Mouse (Mus musculus) kidney, embryonic 14.5 days (tissue): ENCODE data around the gene Crls1. TPM values are rescaled to one million over a fixed set of nuclear protein-coding genes. Genes with fewer than 3 reads are reported as not detected.

Experiments used
- ATAC-seq: fragments of 200-750 bp; cut with Nextera tagmentation; 2 replicates; pipeline ENCODE4 v1.8.0; 2017; ENCODE audit warnings: moderate number of reproducible peaks, mild to moderate bottlenecking, moderate TSS enrichment, moderate library complexity; ENCODE audit not compliant: low FRiP score, low TSS enrichment
- H3K27ac ChIP-seq: fragments of 300-500 bp; sonication (generic); 2 replicates; pipeline ENCODE4 v1.5.1; 2014; ENCODE audit warnings: low read depth, mild to moderate bottlenecking, low read length, moderate library complexity, mixed read lengths
- H3K27me3 ChIP-seq: fragments of 300-500 bp; sonication (generic); 2 replicates; pipeline ENCODE4 v1.6.1; 2014; ENCODE audit warnings: mild to moderate bottlenecking, low read length; ENCODE audit not compliant: control insufficient read depth, insufficient read depth
- H3K36me3 ChIP-seq: fragments of 300-500 bp; sonication (generic); 2 replicates; pipeline ENCODE4 v1.6.1; 2014; ENCODE audit warnings: low read length, mixed read lengths; ENCODE audit not compliant: control insufficient read depth, insufficient read depth
- H3K4me1 ChIP-seq: fragments of 300-500 bp; sonication (generic); 2 replicates; pipeline ENCODE4 v1.6.1; 2014; ENCODE audit warnings: low read length, mixed read lengths; ENCODE audit not compliant: control insufficient read depth, insufficient read depth
- H3K4me2 ChIP-seq: fragments of 300-500 bp; sonication (generic); replicated peaks from 2 replicates; pipeline ENCODE4 v1.6.1; 2014; ENCODE audit warnings: low read depth, mild to moderate bottlenecking, low read length
- H3K4me3 ChIP-seq: fragments of 300-500 bp; sonication (generic); 2 replicates; pipeline ENCODE4 v1.5.1; 2014; ENCODE audit warnings: mild to moderate bottlenecking, low read length
- H3K9ac ChIP-seq: fragments of 300-500 bp; sonication (generic); 2 replicates; pipeline ENCODE4 v1.6.1; 2014; ENCODE audit warnings: low read depth, mild to moderate bottlenecking, low read length, moderate library complexity
- H3K9me3 ChIP-seq: fragments of 300-500 bp; sonication (generic); 2 replicates; pipeline ENCODE4 v1.6.1; 2016; ENCODE audit warnings: low read length; ENCODE audit not compliant: control insufficient read depth
- WGBS: fragments of 180-500 bp; shearing (Covaris S2); extraction: QIAGEN DNeasy Blood & Tissue Kit; methylation state at CpG from one replicate; pipeline ENCODE4 v1.1.7; 2014; 5-methylcytosine and 5-hydroxymethylcytosine counted together
- polyA plus RNA-seq: library from polyadenylated mRNA; unstranded; fragments of >200 nt; fragmentation: Nextera tagmentation; extraction: Ambion mirVana; gene quantifications from 2 replicates; pipeline ENCODE4 v1.2.1, GENCODE M21; 2014

Crls1 gene
- polyA plus RNA-seq: 16.4 and 18.9 TPM in 2 replicates

GRCm38 (mm10) chr2:132846407-132847358 is at the start of gene Crls1:
Gene Crls1 (plus strand): TSS chr2:132846666.
- Histone ChIP-seq H3K4me2 (peak within 1 kb of the TSS; percentile 81), H3K9ac (peak within 1 kb of the TSS; percentile 80), H3K4me3 (peak within 1 kb of the TSS; percentile 83), H3K4me1 (peaks cover 9% of the 10 kb centered on the region; the same call in 1 of the 2 replicates), H3K9me3 (no peaks in the 10 kb centered on the region), H3K36me3 (peaks cover 11% of the 10 kb centered on the region; the same call in 1 of the 2 replicates), H3K27me3 (no peaks in the 10 kb centered on the region), H3K27ac (peak within 1 kb of the TSS; percentile 78; the same call in 1 of the 2 replicates)
- under 1% methylated on average over 85 of the region's 96 CpGs for WGBS
- ATAC-seq: peak; percentile 96

DNA sequence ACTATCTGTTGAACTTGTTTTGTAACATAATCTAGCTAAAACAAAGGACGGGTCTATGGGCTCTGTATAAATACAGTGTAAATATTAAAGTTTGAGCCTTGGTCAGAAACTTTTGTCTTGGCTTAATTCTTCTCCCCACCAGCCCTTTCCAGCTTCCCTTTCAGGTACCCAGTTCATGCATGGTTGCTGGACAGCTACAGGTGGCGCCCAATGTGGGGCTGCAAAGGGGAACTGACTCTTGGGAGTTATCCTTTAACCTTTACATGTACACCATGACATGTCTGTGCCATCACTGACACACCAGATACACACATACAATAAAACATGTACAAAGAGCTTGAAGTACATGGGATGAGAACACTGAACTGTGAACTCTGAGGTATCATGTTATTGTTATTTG is 43.5 kb upstream of the Crls1 start:
- Histone ChIP-seq H3K4me3 (no peak overlapping the region), H3K36me3 (peaks cover 44% of the 10 kb centered on the region), H3K4me2 (no peak overlapping the region), H3K9me3 (no peaks in the 10 kb centered on the region), H3K9ac (no peak overlapping the region), H3K27me3 (no peaks in the 10 kb centered on the region), H3K27ac (no peak overlapping the region), H3K4me1 (no peaks in the 10 kb centered on the region)
- WGBS: 94% methylated on average over 2 of the region's 2 CpGs
- ATAC-seq: no peak

- under 1% methylated on average over 59 of the region's 59 CpGs for WGBS
- Histone ChIP-seq H3K4me2 (peak within 1 kb of the TSS; percentile 81), H3K9me3 (no peaks in the 10 kb centered on the region), H3K4me1 (peaks cover 4% of the 10 kb centered on the region; the same call in 1 of the 2 replicates), H3K27ac (peak within 1 kb of the TSS; percentile 44; the same call in 1 of the 2 replicates), H3K36me3 (peaks cover 24% of the 10 kb centered on the region), H3K9ac (peak within 1 kb of the TSS; percentile 83), H3K4me3 (peak within 1 kb of the TSS; percentile 65), H3K27me3 (no peaks in the 10 kb centered on the region)
- ATAC-seq: peak; percentile 100
Observed at GRCm38 (mm10) chr2:132815608-132816314, 30.7 kb upstream of the Crls1 start, which contains the start of the genes Trmt6 and Mcm8. Gene Trmt6 (minus strand): TSS chr2:132816055. Gene Mcm8 (plus strand): TSS chr2:132816141.

DNA sequence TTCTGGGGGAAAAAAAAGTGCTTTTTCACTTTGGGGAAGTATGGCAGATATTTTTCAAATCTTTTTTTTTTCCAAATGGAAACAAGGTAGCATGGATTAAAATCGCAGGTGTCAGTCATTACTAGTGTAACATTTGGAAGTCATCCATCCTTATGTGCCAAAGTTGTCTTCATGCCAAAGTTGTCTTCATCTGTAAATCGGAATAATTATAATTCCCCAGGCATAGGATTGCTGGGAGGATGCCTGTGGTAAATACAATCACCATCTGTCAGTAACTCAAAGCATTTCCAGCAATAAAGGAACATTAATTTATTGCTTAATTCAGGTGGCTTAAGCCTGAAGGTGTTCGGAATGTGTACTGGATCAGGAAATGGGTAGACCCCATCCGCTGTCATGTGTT is 5.4 kb upstream of the Crls1 start:
- H3K4me3 ChIP-seq: no peak overlapping the region
- H3K4me1 ChIP-seq: no peaks in the 10 kb centered on the region
- WGBS: 93% methylated on average over 4 of the region's 4 CpGs
- H3K9ac ChIP-seq: no peak overlapping the region
- H3K27me3 ChIP-seq: no peaks in the 10 kb centered on the region
- peaks cover 31% of the 10 kb centered on the region; the same call in 1 of the 2 replicates for H3K36me3 ChIP-seq
- H3K4me2 ChIP-seq: no peak overlapping the region
- H3K27ac ChIP-seq: no peak overlapping the region
- no peaks in the 10 kb centered on the region for H3K9me3 ChIP-seq
- no peak for ATAC-seq

GRCm38 (mm10) chr2:132847581-132847980 is 1.1 kb downstream of the Crls1 start:
- Histone ChIP-seq H3K4me1 (peaks cover 9% of the 10 kb centered on the region; the same call in 1 of the 2 replicates), H3K4me3 (peak overlapping the region; percentile 83), H3K27me3 (no peaks in the 10 kb centered on the region), H3K27ac (no peak overlapping the region), H3K36me3 (peaks cover 17% of the 10 kb centered on the region; the same call in 1 of the 2 replicates), H3K9me3 (no peaks in the 10 kb centered on the region), H3K9ac (peak overlapping the region; percentile 80), H3K4me2 (peak overlapping the region; percentile 81)
- 0 out of 2 replicates have a peak, but pooled peaks have one; percentile 17 for ATAC-seq
- 12% methylated on average over 7 of the region's 7 CpGs for WGBS

DNA sequence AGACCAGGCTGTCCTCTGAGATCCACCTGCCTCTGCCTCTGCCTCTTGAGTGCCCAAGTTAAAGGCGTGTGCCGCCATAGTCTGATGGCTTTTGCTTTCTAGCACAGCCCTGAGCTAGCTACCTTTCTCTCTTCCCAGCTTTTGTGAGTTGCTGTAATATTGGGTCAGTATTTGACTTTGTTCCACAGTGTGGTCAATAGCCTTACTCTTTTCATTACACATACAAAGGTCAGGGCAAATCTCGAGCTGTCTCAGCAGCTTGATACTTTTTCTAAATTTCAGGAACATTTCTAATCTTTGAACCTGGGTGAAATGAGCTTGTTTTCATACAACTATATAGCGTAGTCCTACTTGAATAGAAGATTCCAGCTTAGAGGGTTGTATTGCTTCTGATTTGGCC is 1.9 kb downstream of the Crls1 start:
- no peaks in the 10 kb centered on the region for H3K27me3 ChIP-seq
- H3K27ac ChIP-seq: no peak overlapping the region
- peaks cover 17% of the 10 kb centered on the region; the same call in 1 of the 2 replicates for H3K36me3 ChIP-seq
- peaks cover 9% of the 10 kb centered on the region; the same call in 1 of the 2 replicates for H3K4me1 ChIP-seq
- 92% methylated on average over 4 of the region's 4 CpGs for WGBS
- H3K4me2 ChIP-seq: peak overlapping the region; percentile 81; the same call in 1 of the 2 replicates
- ATAC-seq: no peak
- no peak overlapping the region for H3K9ac ChIP-seq
- H3K9me3 ChIP-seq: no peaks in the 10 kb centered on the region
- H3K4me3 ChIP-seq: no peak overlapping the region

GRCm38 (mm10) chr2:132849141-132849540 is 2.7 kb downstream of the Crls1 start:
- Histone ChIP-seq H3K36me3 (peaks cover 17% of the 10 kb centered on the region; the same call in 1 of the 2 replicates), H3K27ac (no peak overlapping the region), H3K9ac (no peak overlapping the region), H3K27me3 (no peaks in the 10 kb centered on the region), H3K4me2 (no peak overlapping the region), H3K4me1 (peaks cover 9% of the 10 kb centered on the region; the same call in 1 of the 2 replicates), H3K4me3 (no peak overlapping the region), H3K9me3 (no peaks in the 10 kb centered on the region)
- WGBS: 93% methylated on average over 6 of the region's 6 CpGs
- ATAC-seq: no peak

DNA sequence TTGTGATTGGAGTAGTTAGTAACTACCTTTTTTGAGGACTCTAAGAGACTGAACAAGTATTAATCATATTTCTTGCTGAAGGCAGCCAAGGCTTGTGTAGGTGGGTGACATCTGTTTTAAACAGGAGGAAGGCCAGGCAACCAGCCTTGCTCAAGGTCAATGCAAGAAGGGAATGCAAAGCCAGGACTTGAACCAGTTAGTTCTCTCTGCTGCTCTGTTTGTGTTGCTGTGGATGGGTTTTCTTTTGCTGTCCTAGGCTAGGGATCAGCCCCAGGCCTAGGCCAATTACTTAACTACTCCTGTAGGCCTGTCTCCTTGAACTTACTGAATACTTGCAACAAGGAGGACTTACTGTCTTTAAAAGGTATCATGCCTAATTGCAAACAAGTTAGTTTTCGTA is 6.6 kb downstream of the Crls1 start:
- no peak for ATAC-seq
- 93% methylated on average over 1 of the region's 1 CpGs for WGBS

More for the DNA sequence above, 6.6 kb downstream of the Crls1 start:
- Histone ChIP-seq H3K27me3 (no peaks in the 10 kb centered on the region), H3K4me3 (no peak overlapping the region), H3K9me3 (no peaks in the 10 kb centered on the region), H3K9ac (no peak overlapping the region), H3K4me1 (0 out of 2 replicates have a peak, but pooled peaks cover 1% of the 10 kb centered on the region), H3K36me3 (peaks cover 17% of the 10 kb centered on the region; the same call in 1 of the 2 replicates), H3K4me2 (no peak overlapping the region), H3K27ac (no peak overlapping the region)
